Mouse (Mus musculus) B cell, adult 2 months (primary cell): ENCODE measurements around the gene Tbce.
"Not testable (repeated sequence)": the region's sequence is repeated elsewhere in the genome, so short reads cannot be mapped to it uniquely, and the experiment has no call there.

Experiments
- DNase-seq, 2 experiments: peaks; one replicate each; pipeline ENCODE4 v3.0.0; 2022

Gene Tbce

DNA sequence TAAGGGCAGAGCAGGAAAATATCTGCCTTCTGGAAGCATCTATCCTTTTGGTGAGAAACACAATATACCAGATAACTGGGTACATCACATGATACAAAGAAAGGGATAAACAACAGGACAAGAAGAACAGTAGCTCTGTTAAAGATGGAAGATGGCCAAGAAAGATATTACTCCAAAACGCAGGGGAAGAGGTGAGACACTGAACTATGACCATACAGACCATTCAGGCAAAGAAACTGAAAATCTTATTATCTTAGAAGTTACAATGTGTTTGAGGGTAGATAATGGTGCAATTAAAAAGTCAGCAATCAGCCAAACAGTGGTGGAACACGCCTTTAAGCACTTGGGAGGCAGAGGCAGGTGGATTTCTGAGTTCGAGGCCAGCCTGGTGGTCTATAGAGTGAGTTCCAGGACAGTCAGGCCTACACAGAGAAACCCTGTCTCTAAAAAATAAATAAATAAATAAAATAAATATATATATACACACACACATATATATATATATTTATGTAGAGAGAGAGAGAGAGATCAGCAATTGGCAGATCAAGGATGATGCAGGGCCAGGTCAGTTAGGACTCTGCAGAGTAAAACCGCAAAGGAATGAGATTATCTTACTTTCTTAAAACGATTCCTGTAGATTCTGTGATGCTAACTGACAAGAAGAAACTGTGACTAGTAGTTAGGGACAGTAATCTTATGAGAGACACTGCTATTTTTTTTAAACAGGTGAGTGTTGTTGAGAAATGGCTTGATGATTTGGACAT lies 5.9 kb downstream of the Tbce start:
- no peak for DNase-seq

DNA sequence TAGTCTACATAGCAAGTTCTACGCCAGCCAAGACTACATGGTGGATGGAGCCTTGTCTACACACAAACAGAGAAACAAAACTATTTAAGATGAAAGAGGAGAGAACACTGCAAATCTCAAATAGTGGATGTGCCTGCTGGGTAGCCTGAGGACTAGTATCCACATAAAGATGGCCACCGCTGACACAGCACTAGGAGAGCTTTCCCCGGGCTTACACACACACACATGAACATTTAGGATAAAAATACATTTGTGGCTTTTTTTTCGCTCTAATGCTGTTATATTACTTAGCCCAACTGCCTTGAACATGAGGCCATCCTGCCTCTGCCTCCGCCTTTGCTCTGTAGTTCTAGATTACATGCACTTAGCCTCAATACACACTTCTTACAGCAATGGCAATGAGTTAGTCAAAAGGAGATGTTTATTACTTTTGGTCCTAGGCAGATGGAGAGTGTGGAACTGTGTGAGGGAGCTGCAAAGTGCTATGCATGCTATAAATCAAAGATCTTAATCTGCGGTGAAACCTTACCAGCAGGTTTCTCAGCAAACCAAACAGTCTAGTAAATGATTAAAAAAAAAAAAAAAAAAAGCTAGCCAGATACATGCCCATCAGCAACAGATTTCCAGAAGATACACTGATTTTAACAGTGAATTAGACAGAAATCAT lies 13.2 kb downstream of the Tbce start:
- DNase-seq, result no peak

DNA sequence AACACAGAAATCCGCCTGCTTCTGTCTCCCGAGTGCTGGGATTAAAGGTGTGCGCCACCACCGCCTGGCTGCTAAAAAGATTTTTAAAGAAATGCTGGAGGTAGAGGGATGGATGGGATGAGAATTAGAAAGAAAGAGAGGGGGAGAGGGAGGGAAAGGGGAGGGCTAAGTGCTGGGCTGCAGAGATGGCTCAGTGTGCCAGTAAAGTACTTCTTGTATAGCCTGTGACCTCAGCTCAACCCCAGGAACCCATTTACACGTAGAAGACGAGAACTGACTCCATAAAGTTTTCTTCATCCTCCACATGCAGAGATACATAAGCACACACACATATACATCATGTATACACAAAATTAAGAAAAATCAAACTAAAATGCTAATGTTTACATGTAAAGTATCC lies 13.9 kb downstream of the Tbce start:
- no peak for DNase-seq

DNA sequence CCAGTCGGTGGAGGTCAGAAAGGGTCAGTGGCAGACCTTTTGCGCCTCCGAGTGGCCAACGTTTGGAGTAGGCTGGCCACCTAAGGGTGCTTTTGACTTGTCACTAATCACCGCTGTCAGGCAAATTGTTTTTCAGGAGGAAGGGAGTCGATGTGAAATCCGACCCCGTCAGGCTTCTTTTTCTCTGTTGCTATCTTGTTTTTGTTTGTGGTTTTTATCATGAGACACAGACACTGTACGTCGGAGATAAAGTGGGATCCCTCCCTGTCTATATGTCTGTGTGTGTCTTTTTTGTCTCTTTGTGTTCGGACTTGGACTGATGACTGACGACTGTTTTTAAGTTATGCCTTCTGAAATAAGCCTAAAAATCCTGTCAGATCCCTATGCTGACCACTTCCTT lies 18.0 kb downstream of the Tbce start:
- DNase-seq, result not testable (repeated sequence)

DNA sequence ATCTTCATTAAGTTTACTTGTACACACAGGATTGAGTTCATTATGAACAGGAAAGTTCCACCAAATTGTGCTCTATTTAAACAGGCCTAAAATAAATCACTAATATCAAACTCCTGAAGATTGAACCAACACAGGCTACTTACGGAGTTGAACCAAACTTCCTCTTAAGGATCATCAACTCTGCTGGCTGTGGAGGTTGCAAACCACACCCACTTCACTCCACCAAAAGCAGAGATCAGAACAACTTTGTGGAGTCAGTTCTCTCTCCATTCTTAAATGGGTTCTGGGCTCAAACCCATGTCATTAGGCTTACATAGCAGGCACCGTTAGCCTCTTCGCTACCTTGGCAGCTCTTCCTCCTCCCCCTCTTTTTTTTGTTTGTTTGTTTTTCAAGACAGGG lies 20.6 kb downstream of the Tbce start:
- DNase-seq, result no peak

DNA sequence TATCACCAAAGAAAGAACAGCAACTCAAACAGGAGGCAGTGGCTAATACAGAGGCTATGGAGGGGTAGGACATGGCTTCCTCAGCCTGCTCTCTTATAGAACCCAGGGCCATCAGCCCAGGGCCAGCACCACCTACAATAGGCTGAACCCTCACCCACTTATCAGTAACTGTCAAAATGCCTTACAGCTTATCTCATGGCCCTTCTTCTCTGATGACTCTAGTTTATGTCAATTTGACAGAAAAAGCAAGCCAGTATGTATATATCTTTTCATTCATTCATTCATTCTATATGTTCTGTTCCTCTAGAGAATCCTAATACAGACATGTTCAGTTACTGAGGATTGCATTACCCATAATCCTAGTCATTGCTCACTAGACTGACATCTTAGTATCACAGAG lies 21.2 kb downstream of the Tbce start:
- no peak for DNase-seq

DNA sequence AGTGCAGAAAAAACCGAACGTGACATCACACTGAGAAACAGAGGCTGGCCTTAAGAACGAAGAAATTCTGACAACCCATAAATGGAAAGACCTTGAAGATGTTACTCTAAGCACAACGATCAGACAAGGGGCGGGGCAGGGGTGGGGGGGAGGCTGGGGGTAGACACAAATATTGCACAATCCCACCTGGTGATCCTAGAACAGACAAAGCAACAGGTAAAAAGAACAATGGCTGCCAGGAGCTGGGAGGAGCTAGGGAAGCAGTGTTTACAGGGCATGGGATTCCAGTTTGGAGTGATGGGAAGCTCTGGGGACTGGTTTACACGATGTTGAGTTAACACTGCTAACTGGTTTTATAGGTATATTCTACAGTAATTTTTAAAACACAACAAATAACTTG lies 23.8 kb downstream of the Tbce start:
- DNase-seq, result no peak

DNA sequence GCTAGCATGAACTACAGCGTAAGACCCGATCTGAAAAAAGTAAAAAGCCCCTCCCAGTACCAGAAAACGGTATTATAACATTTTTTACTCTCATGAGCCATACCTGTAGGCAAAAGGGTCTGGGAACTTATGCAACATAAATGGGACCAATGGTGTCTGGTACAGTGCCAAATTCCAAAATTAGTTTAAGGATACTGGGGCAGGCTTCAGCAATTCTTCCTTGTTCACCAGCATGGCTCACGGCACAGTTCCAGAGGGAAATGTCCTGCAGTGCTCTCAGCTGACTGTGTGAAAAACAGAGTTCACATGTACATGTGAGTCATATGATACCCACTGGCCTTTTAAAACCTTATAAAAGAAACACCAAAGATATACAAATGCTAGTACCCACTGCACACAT lies 24.9 kb downstream of the Tbce start:
- DNase-seq, result no peak

DNA sequence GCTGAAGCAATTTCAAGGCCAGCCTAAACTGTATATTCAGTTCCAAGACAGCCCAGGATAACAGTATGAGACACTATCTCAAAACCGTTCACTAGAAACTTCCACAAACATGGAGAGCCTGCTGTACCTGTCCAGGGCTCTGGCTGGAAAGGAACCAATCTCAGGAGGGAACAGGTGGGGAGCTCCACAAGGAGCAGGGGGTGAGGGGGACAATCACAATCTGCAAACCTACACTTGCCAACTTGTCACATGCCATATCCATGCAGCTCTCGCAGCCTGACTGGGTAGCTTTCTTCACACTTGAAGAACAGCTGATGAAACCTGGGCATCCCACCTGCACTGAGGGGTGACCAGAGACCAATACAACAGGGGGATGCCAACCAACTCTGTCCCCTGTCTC lies 25.4 kb downstream of the Tbce start:
- no peak for DNase-seq

DNA sequence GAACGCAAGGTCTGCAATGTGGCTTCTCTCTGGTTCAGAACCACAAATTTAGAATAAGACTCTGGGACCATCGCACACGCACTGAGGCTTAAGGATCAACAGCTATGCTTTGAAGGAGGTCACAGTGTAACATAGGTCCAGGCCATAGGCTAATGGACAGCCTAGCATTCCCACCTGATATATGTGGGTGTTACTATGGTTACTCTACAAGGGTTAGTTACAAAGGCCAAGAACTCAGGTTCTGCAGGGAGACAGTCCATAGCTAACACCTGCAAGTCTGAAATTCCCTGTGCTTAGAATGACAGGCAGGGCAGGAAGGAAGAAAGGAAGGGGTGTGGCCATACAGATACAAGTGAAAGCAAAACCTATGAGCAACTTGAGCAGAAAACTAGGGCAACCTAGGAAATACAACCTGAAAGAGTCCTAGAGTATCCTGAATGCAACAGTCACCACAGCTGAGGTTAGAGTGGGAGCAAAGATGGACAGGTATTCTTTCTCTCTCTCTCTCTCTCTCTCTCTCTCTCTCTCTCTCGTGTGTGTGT lies 27.9 kb downstream of the Tbce start:
- no peak for DNase-seq

DNA sequence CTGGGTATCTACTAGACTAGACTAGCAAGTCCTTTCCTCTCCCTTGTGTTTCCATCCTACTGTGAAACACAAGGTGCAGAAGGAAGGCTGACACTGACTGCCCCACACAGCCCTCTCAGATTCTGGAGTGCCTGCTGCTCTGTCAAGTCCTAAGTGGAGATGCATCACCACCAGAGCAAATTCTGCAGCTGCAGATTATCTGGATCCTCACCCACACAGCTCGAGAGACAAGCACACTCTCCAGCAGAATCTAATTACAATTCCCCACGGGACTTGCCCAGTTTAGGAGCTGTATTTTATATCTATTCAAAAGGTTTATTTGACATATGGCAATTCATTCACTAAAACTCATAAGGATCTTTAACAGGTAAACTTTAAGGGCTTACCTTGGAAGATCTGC lies 33.4 kb downstream of the Tbce start:
- no peak for DNase-seq

DNA sequence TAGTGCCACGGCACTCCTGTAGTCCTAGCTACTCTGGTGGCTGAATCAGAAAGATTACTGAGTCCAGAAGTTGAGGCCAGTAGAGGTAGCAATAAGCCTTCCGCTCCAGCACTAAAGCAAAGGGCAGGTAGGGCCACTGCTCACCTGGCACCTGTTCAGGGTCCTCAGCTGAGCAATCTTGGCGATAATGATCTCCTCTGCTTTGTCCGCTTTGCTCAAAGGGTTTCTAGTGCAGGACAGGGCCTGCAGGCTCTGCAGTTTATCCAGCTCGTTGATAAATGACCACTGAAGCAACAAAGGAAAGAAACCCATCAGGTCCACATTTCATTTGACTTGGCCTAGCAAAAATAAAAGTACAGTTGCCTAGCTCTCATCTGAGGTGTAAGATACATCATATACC lies 34.4 kb downstream of the Tbce start:
- DNase-seq, result no peak

DNA sequence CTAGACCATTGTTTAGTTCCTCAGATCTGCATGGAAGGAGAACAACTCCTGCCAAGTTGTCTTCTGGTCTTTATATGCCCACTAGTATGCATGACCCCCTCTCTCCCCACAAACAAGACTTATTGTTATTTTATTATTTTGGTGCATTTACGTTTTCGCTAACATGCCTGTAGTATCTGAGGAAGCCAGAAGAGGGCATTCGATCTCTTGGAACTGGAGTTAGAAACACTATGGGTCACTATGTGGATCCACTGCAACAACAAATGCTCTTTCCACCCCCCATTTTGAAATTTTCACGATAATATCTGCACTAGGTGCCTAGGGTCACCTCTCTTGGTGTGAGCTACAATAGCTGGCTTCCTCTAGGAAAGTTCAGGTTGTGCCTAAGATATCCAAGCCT lies 35.4 kb downstream of the Tbce start:
- no peak for DNase-seq

DNA sequence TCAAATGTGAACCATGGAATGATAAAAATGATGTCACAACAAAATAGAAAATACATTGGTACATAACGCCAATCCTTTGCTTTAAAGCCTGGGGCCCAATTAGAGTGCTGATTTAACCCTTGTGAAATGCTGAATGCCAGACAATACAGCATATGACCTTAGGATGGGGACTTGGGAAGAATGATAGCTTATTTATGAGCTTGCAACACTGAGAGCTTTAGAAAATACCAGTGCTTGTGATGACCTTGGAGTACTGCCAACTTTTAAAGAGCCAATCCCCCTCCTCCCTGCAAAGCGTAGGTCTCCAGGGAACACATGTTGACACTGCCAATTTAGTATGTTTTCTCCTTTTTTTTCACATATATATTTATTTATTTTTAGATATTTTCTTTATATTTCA lies 36.7 kb downstream of the Tbce start:
- DNase-seq, result no peak

DNA sequence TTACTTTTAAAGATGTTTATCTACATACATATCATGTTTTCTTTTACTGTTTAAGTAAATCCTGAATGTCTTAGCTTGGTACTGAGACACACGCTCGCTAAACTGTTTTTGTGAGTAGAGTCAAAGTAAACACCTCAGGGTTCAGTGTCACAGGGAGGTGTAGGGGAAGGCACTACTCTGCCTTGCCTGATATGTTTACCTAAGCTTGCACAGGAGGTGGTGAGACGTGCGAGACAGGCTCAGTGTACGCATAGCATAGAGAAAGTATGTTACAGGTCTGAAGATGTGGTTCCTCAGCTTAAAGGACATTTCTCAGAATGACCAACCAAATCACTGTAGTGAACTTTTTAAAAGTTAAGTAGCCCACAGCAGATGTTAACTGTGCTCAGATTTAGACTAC lies 42.0 kb downstream of the Tbce start:
- DNase-seq, result no peak

DNA sequence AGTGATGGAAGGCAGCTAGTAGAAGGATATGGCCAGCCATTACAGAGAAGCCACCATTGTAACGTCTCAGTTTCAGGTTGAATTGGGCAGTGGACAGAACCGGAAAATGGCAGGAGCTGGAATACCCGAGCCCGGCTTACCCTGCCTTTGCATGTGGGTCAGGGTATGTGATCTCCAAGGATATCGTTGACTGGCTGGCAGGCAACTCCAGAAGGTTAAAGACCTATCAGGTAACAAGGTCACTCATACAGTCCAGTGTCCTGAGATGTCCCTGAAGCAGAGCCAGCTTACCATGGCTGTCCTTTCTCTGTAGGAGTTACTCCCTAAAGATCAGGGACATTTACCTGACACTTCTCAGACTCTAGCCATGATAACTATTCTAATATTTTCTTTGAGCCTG lies 44.4 kb downstream of the Tbce start:
- DNase-seq, result no peak

DNA sequence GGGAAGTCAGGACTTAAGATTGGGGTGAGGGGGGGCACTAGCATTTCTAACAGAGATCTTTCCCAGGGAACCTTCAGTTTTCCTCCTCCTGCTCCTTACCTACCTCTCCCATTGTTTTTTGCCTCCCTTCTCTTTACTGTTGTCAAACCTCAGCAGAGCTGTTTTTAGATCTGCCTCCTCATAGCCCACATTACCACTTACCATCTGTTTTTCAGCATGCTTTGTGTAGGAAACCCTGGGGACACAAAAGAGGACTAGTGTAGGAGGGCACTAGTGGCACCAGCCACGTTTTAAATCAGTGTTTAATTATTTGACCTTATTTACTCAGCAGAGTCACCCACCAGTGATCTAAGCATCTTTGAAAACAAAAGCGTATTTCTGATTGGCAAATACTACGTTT lies 46.4 kb downstream of the Tbce start:
- DNase-seq, result no peak

DNA sequence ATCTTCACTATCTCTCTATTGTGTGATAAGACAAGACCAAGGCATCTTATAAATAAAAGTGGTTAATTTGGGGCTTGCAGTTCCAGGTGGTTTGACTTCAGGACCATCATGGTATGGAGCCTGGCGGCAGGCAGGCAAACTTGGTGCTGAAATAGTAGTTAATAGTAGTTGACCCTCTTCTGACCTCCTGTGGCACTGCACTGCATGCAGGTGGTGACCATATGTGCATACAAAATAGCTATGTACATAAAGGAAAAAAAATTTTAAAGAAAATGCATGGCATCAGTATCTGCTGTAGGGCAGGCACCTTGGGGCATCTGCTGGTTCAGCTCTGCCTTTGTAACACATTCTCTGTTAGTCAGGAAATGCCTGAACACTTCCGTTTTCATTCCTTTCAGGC lies 49.0 kb downstream of the Tbce start:
- DNase-seq, result no peak

DNA sequence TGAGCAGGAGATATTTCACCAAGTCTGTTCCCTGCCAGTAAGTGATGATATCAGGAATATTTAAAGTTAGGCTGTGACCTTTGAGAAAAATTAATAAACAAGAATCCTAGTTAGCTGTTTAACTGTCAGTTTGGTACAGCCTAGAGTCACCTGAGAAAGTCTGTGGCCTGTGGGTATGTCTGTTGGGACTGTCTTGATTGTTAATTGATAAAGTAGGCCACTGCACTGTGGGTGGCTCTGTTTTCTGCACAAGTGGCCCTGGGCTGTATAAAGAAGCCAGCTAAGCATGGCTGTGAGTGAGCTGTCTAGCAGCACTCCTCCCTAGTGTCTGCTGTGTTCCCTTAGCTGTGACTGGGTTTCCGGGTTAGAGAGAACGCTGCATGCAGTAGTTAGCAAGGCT lies 50.3 kb downstream of the Tbce start:
- no peak for DNase-seq

DNA sequence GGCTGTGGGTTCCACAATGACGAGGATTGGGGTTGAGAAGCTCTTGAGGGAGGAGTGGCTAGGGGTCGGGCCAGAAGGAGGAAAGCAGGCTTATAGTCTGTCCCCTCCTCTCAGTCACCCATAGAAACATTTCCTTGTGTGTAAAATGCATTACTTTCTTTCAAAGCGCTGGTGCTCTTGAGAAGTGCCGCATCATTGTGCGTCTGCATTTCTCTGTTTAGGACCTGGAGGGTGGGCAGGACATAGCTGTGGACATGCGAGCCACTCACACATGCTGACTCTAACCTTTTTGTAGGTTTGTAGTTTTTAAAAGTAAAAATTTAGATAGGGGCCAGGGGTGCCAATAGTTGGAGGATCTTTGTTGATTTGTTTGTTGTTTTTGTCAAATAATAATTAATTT lies 55.9 kb downstream of the Tbce start:
- no peak for DNase-seq

DNA sequence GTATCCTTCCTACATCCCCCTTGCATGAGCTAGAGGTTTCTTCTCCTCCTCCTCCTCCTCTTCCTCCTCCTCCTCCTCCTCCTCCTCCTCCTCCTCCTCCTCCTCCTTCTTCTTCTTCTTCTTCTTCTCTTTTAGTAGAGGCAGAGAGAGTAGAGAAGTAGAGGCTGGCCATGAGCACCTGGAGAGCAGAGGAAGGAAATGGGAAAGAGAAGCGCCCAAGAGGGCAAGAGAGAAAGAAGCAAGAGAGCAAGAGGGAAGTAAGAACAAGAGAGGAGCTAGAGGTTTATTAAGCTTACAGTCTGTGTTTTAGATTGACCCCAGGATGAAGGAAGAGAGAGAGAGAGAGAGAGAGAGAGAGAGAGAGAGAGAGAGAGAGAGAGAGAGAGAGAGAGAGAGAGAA lies 57.6 kb downstream of the Tbce start:
- not testable (repeated sequence) for DNase-seq

DNA sequence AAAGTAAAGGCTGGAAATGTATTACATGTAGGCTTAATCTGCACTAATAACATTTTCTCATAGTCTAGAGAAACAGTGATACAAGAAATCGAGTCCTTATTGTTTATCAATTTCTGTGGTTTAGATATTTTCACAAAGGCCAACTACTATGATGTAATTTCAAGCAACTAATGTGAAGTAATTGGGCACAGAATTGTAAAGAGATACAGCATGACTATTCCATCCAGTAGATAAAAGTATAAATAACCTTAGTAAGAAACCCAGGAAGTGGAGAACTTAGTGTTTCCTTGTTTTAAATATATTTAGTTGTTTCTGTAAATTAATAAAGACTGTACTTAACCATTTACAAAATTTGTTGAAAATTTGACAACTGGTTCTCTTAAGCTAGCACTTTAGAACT lies 69.6 kb downstream of the Tbce start:
- no peak for DNase-seq

DNA sequence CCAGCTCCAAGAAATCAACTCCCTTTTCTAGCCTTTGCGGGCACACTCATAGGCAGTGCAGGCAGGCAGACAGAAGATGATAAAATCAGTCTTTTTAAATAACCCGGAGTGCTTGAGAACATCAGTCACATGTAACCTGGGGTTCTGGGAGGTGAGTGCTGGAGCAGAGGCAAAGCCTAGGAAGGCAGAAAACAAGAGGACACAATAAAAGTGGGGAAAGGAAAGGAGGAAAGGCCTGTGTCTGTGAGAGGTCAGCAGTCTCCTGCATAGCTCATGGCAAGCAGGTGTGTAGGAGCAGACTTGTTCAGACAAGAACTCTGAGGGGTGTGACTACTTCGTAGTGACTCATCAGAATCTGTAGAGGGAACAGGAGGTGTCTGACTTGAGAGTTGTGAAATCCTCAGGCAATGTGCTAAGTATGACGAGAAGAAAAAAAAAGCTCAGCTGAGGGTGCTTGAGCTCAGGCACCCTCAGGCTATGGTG lies 70.8 kb downstream of the Tbce start:
- no peak for DNase-seq

DNA sequence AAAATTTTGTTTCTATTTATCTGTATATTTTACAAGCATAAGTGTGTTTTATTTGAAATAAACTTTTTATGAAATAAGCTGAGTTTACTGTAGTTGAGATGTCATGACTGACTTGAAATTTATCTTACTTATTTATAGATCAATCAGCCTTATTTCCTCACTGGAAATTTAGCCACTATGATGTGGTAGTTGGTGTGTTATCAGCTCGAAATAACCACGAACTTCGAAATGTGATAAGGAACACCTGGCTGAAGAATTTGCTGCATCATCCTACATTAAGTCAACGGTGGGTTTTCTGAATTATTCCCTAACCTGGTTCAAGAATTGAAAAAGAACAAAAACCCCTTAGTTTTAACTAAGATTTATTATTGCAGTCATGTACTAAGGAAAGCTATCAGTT lies 73.3 kb downstream of the Tbce start:
- no peak for DNase-seq
